In the genomic region with DNA sequence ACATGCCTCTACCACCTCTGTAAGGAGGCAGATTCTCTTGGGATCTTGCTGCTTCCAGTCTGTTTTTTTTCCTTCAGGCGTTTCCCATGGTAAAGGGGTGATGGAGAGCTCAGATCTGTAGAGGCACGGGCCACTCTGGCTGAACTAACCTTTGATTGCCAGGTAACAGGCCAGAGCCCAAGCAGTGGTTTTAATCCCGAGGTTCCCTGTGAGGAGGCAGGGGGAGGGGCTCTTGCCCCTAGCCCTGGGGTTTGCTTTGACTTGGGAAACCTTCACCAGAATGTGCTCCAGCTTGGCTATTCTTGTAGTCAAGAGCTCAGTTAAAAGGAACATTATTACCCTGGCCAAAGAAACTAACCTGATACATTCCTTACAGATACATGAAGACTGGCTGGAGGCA, we compare ENCODE assay signal across 19 mouse cellular contexts. TPM values are rescaled to one million over a fixed set of nuclear protein-coding genes. Genes with fewer than 3 reads are reported as not detected.
DNase-seq lines count a peak whose midpoint lies in the region; ATAC-seq lines count a peak whose summit lies in the region.
"Had no signal": no experiment of that assay in that cellular context is flagged by ENCODE, and none has a peak within 500 bp of the region (broad histone marks: within the 10 kb centered on the region; RNA-seq: fewer than 3 reads in every experiment).

No protein-coding gene starts in this region.

- H3K9me3 ChIP-seq in heart, embryonic 11.5 days (replicated peaks; ENCODE audit: control insufficient read depth, low read length) = no peaks in the 10 kb centered on the region
- no peaks in the 10 kb centered on the region for H3K9me3 ChIP-seq in liver, embryonic 15.5 days (replicated peaks)
- no peaks in the 10 kb centered on the region for H3K9me3 ChIP-seq in liver, embryonic 11.5 days (ENCODE audit: control insufficient read depth, low read length)
- H3K9me3 ChIP-seq in limb, embryonic 12.5 days = no peaks in the 10 kb centered on the region; the same call in 1 of the 2 replicates
- H3K9me3 ChIP-seq in midbrain, embryonic 16.5 days (replicated peaks; ENCODE audit: control insufficient read depth, low read length, poor library complexity, severe bottlenecking) = no peaks in the 10 kb centered on the region
- H3K9me3 ChIP-seq: forebrain, embryonic 12.5 days; hindbrain, embryonic 15.5 days; neural tube, embryonic 13.5 days had no signal

- H3K27ac ChIP-seq in heart, embryonic 11.5 days (ENCODE audit: low read depth, low read length) = no peak overlapping the region
- H3K27ac ChIP-seq in liver, embryonic 15.5 days (replicated peaks) = no peak overlapping the region
- no peak overlapping the region for H3K27ac ChIP-seq in liver, embryonic 11.5 days (ENCODE audit: low read depth, low read length)
- H3K27ac ChIP-seq in limb, embryonic 12.5 days = peak overlapping the region; percentile 12; the same call in 1 of the 2 replicates
- H3K27ac ChIP-seq in midbrain, embryonic 16.5 days (ENCODE audit: low read length) = no peak overlapping the region
- H3K27ac ChIP-seq: forebrain, embryonic 12.5 days; hindbrain, embryonic 15.5 days; layer of hippocampus, adult 2 months; neural tube, embryonic 13.5 days had no signal

- no peak for DNase-seq in heart, postnatal 4 days
- no peak for DNase-seq in liver, embryonic 11.5 days (ENCODE audit: low spot score)
- DNase-seq in R1 (ENCODE audit: low read depth, low spot score) = peak; percentile 83
- DNase-seq in thymus, postnatal 0 days (ENCODE audit: low spot score) = no peak
- DNase-seq: cerebellum, adult 9-11 months; gastrocnemius, postnatal 25 days; kidney, adult 8-10 months; lung, postnatal 10 days had no signal

- no peaks in the 10 kb centered on the region for H3K27me3 ChIP-seq in heart, embryonic 11.5 days (ENCODE audit: control insufficient read depth, insufficient read depth, low read length)
- H3K27me3 ChIP-seq in liver, embryonic 15.5 days = no peaks in the 10 kb centered on the region
- H3K27me3 ChIP-seq in liver, embryonic 11.5 days (replicated peaks; ENCODE audit: control insufficient read depth, insufficient read depth, low read length) = no peaks in the 10 kb centered on the region
- no peaks in the 10 kb centered on the region for H3K27me3 ChIP-seq in limb, embryonic 12.5 days
- H3K27me3 ChIP-seq in midbrain, embryonic 16.5 days (ENCODE audit: control insufficient read depth, insufficient read depth, low read depth, low read length) = no peaks in the 10 kb centered on the region
- H3K27me3 ChIP-seq: CH12.LX; forebrain, embryonic 12.5 days; heart, embryonic 12.5 days; hindbrain, embryonic 15.5 days; neural tube, embryonic 13.5 days; Patski had no signal

- H3K36me3 ChIP-seq in heart, embryonic 11.5 days (ENCODE audit: control insufficient read depth, insufficient read depth, low read length) = no peaks in the 10 kb centered on the region
- H3K36me3 ChIP-seq in liver, embryonic 15.5 days (replicated peaks) = no peaks in the 10 kb centered on the region
- no peaks in the 10 kb centered on the region for H3K36me3 ChIP-seq in liver, embryonic 11.5 days (ENCODE audit: control insufficient read depth, insufficient read depth, low read length)
- H3K36me3 ChIP-seq in limb, embryonic 12.5 days = no peaks in the 10 kb centered on the region
- no peaks in the 10 kb centered on the region for H3K36me3 ChIP-seq in midbrain, embryonic 16.5 days (ENCODE audit: control insufficient read depth, insufficient read depth, low read length)
- H3K36me3 ChIP-seq: forebrain, embryonic 12.5 days; heart, embryonic 12.5 days; hindbrain, embryonic 15.5 days; neural tube, embryonic 13.5 days had no signal

- no peak overlapping the region for H3K4me2 ChIP-seq in heart, embryonic 11.5 days
- peak overlapping the region; percentile 3; the same call in 1 of the 2 replicates for H3K4me2 ChIP-seq in liver, embryonic 15.5 days
- no peak overlapping the region for H3K4me2 ChIP-seq in liver, embryonic 11.5 days
- H3K4me2 ChIP-seq in limb, embryonic 12.5 days = no peak overlapping the region
- H3K4me2 ChIP-seq in midbrain, embryonic 16.5 days (ENCODE audit: low read length) = no peak overlapping the region
- H3K4me2 ChIP-seq: forebrain, embryonic 12.5 days; heart, embryonic 12.5 days; hindbrain, embryonic 15.5 days; neural tube, embryonic 13.5 days had no signal

- ATAC-seq in heart, embryonic 11.5 days (replicated peaks; ENCODE audit: insufficient number of reproducible peaks, low FRiP score, low TSS enrichment) = no peak
- no peak for ATAC-seq in liver, embryonic 15.5 days (ENCODE audit: insufficient read depth)
- no peak for ATAC-seq in liver, embryonic 11.5 days (replicated peaks; ENCODE audit: low FRiP score)
- no peak for ATAC-seq in limb, embryonic 12.5 days (ENCODE audit: insufficient number of reproducible peaks, insufficient read depth, low FRiP score, low TSS enrichment, low read depth)
- no peak for ATAC-seq in midbrain, embryonic 16.5 days
- ATAC-seq: Patski had no signal

- H3K4me3 ChIP-seq in heart, embryonic 11.5 days (ENCODE audit: low read depth, low read length) = no peak overlapping the region
- H3K4me3 ChIP-seq in liver, embryonic 15.5 days (replicated peaks) = no peak overlapping the region
- no peak overlapping the region for H3K4me3 ChIP-seq in liver, embryonic 11.5 days (ENCODE audit: low read depth, low read length)
- no peak overlapping the region for H3K4me3 ChIP-seq in limb, embryonic 12.5 days (replicated peaks)
- no peak overlapping the region for H3K4me3 ChIP-seq in midbrain, embryonic 16.5 days (ENCODE audit: low read depth, low read length)
- H3K4me3 ChIP-seq: forebrain, embryonic 12.5 days; heart, embryonic 12.5 days; hindbrain, embryonic 15.5 days; layer of hippocampus, adult 2 months; neural tube, embryonic 13.5 days had no signal

- 48% methylated on average over 3 of the region's 3 CpGs for WGBS in heart, embryonic 11.5 days (ENCODE audit: insufficient replicate concordance)
- 58% methylated on average over 3 of the region's 3 CpGs for WGBS in liver, embryonic 15.5 days (ENCODE audit: insufficient replicate concordance)
- WGBS in liver, embryonic 11.5 days = 74% methylated on average over 3 of the region's 3 CpGs
- 52% methylated on average over 3 of the region's 3 CpGs for WGBS in limb, embryonic 12.5 days
- 42% methylated on average over 3 of the region's 3 CpGs for WGBS in midbrain, embryonic 16.5 days

- H3K9ac ChIP-seq in heart, embryonic 11.5 days (ENCODE audit: low read depth, low read length) = 0 out of 2 replicates have a peak overlapping the region, but pooled peaks have one; percentile 22
- H3K9ac ChIP-seq in liver, embryonic 15.5 days = no peak overlapping the region
- H3K9ac ChIP-seq in liver, embryonic 11.5 days (ENCODE audit: low read depth, low read length) = no peak overlapping the region
- H3K9ac ChIP-seq in limb, embryonic 12.5 days (replicated peaks) = no peak overlapping the region
- H3K9ac ChIP-seq in midbrain, embryonic 16.5 days (ENCODE audit: low read depth, low read length) = no peak overlapping the region
- H3K9ac ChIP-seq: forebrain, embryonic 12.5 days; heart, embryonic 12.5 days; hindbrain, embryonic 15.5 days; neural tube, embryonic 13.5 days had no signal

- peaks cover 21% of the 10 kb centered on the region for H3K4me1 ChIP-seq in heart, embryonic 11.5 days (ENCODE audit: control insufficient read depth, insufficient read depth, low read length)
- peaks cover 44% of the 10 kb centered on the region for H3K4me1 ChIP-seq in liver, embryonic 15.5 days (replicated peaks)
- H3K4me1 ChIP-seq in liver, embryonic 11.5 days (replicated peaks; ENCODE audit: control insufficient read depth, insufficient read depth, low read length) = peaks cover 9% of the 10 kb centered on the region
- peaks cover 35% of the 10 kb centered on the region for H3K4me1 ChIP-seq in limb, embryonic 12.5 days (replicated peaks)
- H3K4me1 ChIP-seq in midbrain, embryonic 16.5 days (ENCODE audit: control insufficient read depth, insufficient read depth, low read length) = no peaks in the 10 kb centered on the region
- H3K4me1 ChIP-seq: hindbrain, embryonic 15.5 days; neural tube, embryonic 13.5 days had no signal

RNA-seq across cellular contexts. Expression of a gene that starts 30.5 kb away (rescaled TPM):
- 312 and 348 TPM in 2 replicates for polyA plus RNA-seq in heart, embryonic 11.5 days (2014; fragmentation: Nextera tagmentation; extraction: Ambion mirVana)
- total RNA-seq in heart, postnatal 4 days (2021) = 100 to 1,000 TPM; 227 to 230 TPM
- polyA plus RNA-seq in liver, embryonic 15.5 days (2015; fragmentation: Nextera tagmentation; extraction: Ambion mirVana) = 253 and 255 TPM in 2 replicates
- 543 and 554 TPM in 2 replicates for polyA plus RNA-seq in liver, embryonic 11.5 days (2014; fragmentation: Nextera tagmentation; extraction: Ambion mirVana)
- polyA plus RNA-seq in limb, embryonic 12.5 days (2016; fragmentation: Nextera tagmentation; extraction: Ambion mirVana) = 546 and 583 TPM in 2 replicates
- 466 and 487 TPM in 2 replicates for polyA plus RNA-seq in thymus, postnatal 0 days (2015; fragmentation: Nextera tagmentation; extraction: Ambion mirVana)
- 190 and 269 TPM in 2 replicates for polyA plus RNA-seq in midbrain, embryonic 16.5 days (2015; fragmentation: Nextera tagmentation; extraction: Ambion mirVana)

RNA-seq across cellular contexts. Expression of a gene that starts 57.5 kb away (rescaled TPM):
- polyA plus RNA-seq in heart, embryonic 11.5 days (2014; fragmentation: Nextera tagmentation; extraction: Ambion mirVana) = 15.2 and 16.7 TPM in 2 replicates
- 10 to 100 TPM; 10.4 to 11.2 TPM for total RNA-seq in heart, postnatal 4 days (2021)
- polyA plus RNA-seq in liver, embryonic 15.5 days (2015; fragmentation: Nextera tagmentation; extraction: Ambion mirVana) = 10.3 and 11.1 TPM in 2 replicates
- 24.8 and 25.9 TPM in 2 replicates for polyA plus RNA-seq in liver, embryonic 11.5 days (2014; fragmentation: Nextera tagmentation; extraction: Ambion mirVana)
- 25.8 and 27.3 TPM in 2 replicates for polyA plus RNA-seq in limb, embryonic 12.5 days (2016; fragmentation: Nextera tagmentation; extraction: Ambion mirVana)
- polyA plus RNA-seq in thymus, postnatal 0 days (2015; fragmentation: Nextera tagmentation; extraction: Ambion mirVana) = 29.8 and 30.8 TPM in 2 replicates
- polyA plus RNA-seq in midbrain, embryonic 16.5 days (2015; fragmentation: Nextera tagmentation; extraction: Ambion mirVana) = 24.1 and 25.6 TPM in 2 replicates
